ENCODE assay signal across 11 mouse cellular contexts in genomic region chr9:69581236-69581635, GRCm38 (mm10).
DNase-seq lines count a peak whose midpoint lies in the region; ATAC-seq and TF ChIP-seq lines count a peak whose summit lies in the region.
"Had no signal": no experiment of that assay in that cellular context is flagged by ENCODE, and none has a peak within 500 bp of the region (broad histone marks: within the 10 kb centered on the region; RNA-seq: fewer than 3 reads in every experiment).

No protein-coding gene starts in this region.

- no peaks in the 10 kb centered on the region for H3K79me2 ChIP-seq in CH12.LX (replicated peaks; ENCODE audit: control insufficient read depth, extremely low read depth, insufficient read depth, poor library complexity, severe bottlenecking)

- peak; percentile 51 for TF ChIP-seq RAD21 in CH12.LX (IDR thresholded peaks at IDR 0.05; ENCODE audit: low read depth, low read length)

- no peaks in the 10 kb centered on the region for H3K9me3 ChIP-seq in heart, embryonic 10.5 days
- H3K9me3 ChIP-seq in liver, postnatal 0 days (ENCODE audit: low read length), result no peaks in the 10 kb centered on the region
- no peaks in the 10 kb centered on the region for H3K9me3 ChIP-seq in CH12.LX (replicated peaks; ENCODE audit: low read length)

- dilution Hi-C loops in CH12.LX (cut with MboI; ENCODE audit: extremely low pct_ligation_motif_present, extremely low pct_unique_long_range_greater_than_20kb, low sequenced_read_pairs), result no loop called here

- no peaks in the 10 kb centered on the region for H3K4me1 ChIP-seq in heart, embryonic 10.5 days
- no peaks in the 10 kb centered on the region for H3K4me1 ChIP-seq in liver, postnatal 0 days (ENCODE audit: insufficient read depth)
- no peaks in the 10 kb centered on the region for H3K4me1 ChIP-seq in CH12.LX (ENCODE audit: control insufficient read depth in 1 of 2, insufficient read depth in 2 of 2)

- no peak overlapping the region for H3K4me2 ChIP-seq in liver, postnatal 0 days (ENCODE audit: low read depth, low read length)
- H3K4me2 ChIP-seq in CH12.LX (ENCODE audit: insufficient read depth, low read depth, poor library complexity, severe bottlenecking), result no peak overlapping the region
- H3K4me2 ChIP-seq: liver, embryonic 11.5 days had no signal

- H3K36me3 ChIP-seq in heart, embryonic 10.5 days, result no peaks in the 10 kb centered on the region
- no peaks in the 10 kb centered on the region for H3K36me3 ChIP-seq in liver, postnatal 0 days (replicated peaks; ENCODE audit: insufficient read depth, low read length)
- no peaks in the 10 kb centered on the region for H3K36me3 ChIP-seq in CH12.LX (replicated peaks in 1 of 2; ENCODE audit: control insufficient read depth in 1 of 2, insufficient read depth in 1 of 2, low read length in 1 of 2)

- TF ChIP-seq CTCF in liver, postnatal 0 days (IDR thresholded peaks at IDR 0.05; ENCODE audit: low read depth), result peak; percentile 39
- TF ChIP-seq CTCF in CH12.LX (conservative IDR thresholded peaks at IDR 0.05 in 1 of 2, IDR thresholded peaks at IDR 0.05 in 1 of 2; ENCODE audit: low read depth in 2 of 2, low read length in 2 of 2), result peak; percentile 20 to 47; a peak in 3 of 4 replicates

- ATAC-seq in liver, postnatal 0 days, result no peak
- ATAC-seq in monocyte, adult 5-6 weeks (replicated peaks; ENCODE audit: insufficient number of reproducible peaks, low FRiP score, low TSS enrichment, poor library complexity, severe bottlenecking), result no peak
- no peak for ATAC-seq in megakaryocyte progenitor cell, adult 5-6 weeks (replicated peaks; ENCODE audit: poor library complexity)
- ATAC-seq: forebrain, embryonic 14.5 days had no signal

- peak; percentile 10 for DNase-seq in heart, embryonic 10.5 days (ENCODE audit: low spot score)
- DNase-seq in heart, adult 8-10 months (ENCODE audit: low spot score), result no peak
- DNase-seq in liver, postnatal 0 days, result no peak
- DNase-seq in liver (no peak), CH12.LX (ENCODE audit: extremely low read depth) (peak; percentile 13)
- DNase-seq in induced T-regulatory cell, adult 2 months (ENCODE audit: low read depth), result peak; percentile 9
- DNase-seq: adrenal gland, postnatal 36 days had no signal

- no peak overlapping the region for H3K27ac ChIP-seq in heart, embryonic 10.5 days
- H3K27ac ChIP-seq in liver, postnatal 0 days (ENCODE audit: low read depth), result no peak overlapping the region
- no peak overlapping the region for H3K27ac ChIP-seq in CH12.LX (ENCODE audit: insufficient read depth, low read depth)

- TF ChIP-seq EP300 in liver, postnatal 0 days (IDR thresholded peaks at IDR 0.05; ENCODE audit: low read depth), result no peak
- TF ChIP-seq EP300 in CH12.LX (IDR thresholded peaks at IDR 0.05; ENCODE audit: low read length), result no peak

- in situ Hi-C loops in CH12.LX (cut with MboI; ENCODE audit: low pct_ligation_motif_present, low pct_unique_long_range_greater_than_20kb, low sequenced_read_pairs), result no loop called here

- no peak for TF ChIP-seq POLR2A in CH12.LX (IDR thresholded peaks at IDR 0.05; ENCODE audit: low read depth, low read length)

- H3K9ac ChIP-seq in liver, postnatal 0 days (replicated peaks), result no peak overlapping the region
- no peak overlapping the region for H3K9ac ChIP-seq in CH12.LX (ENCODE audit: insufficient read depth, low read depth)

- no peaks in the 10 kb centered on the region for H3K27me3 ChIP-seq in heart, embryonic 10.5 days (ENCODE audit: insufficient read depth, poor library complexity, severe bottlenecking)
- H3K27me3 ChIP-seq in liver, postnatal 0 days (ENCODE audit: insufficient read depth, low read length), result no peaks in the 10 kb centered on the region
- no peaks in the 10 kb centered on the region for H3K27me3 ChIP-seq in CH12.LX (replicated peaks)

- no peak overlapping the region for H3K4me3 ChIP-seq in heart, embryonic 10.5 days
- H3K4me3 ChIP-seq in liver, postnatal 0 days (ENCODE audit: low read depth, low read length), result no peak overlapping the region
- H3K4me3 ChIP-seq in CH12.LX (replicated peaks in 1 of 3; ENCODE audit: low read depth in 2 of 3, low read length in 2 of 3, poor library complexity in 1 of 3), result no peak overlapping the region

TF ChIP-seq in CH12.LX, 34 proteins besides CTCF, POLR2A, EP300 and RAD21:
- TF ChIP-seq SIN3A (IDR thresholded peaks at IDR 0.05; ENCODE audit: low read length), result no peak
- TF ChIP-seq POLR2AphosphoS2 (IDR thresholded peaks at IDR 0.05; ENCODE audit: low read depth, low read length), result no peak
- TF ChIP-seq SMC3 (IDR thresholded peaks at IDR 0.05; ENCODE audit: low read depth, low read length), result peak; percentile 44
- no peak for TF ChIP-seq ELF1 (IDR thresholded peaks at IDR 0.05; ENCODE audit: low read depth, low read length)
- TF ChIP-seq JUND (conservative IDR thresholded peaks at IDR 0.05; ENCODE audit: low read depth, low read length), result no peak
- no peak for TF ChIP-seq ZC3H11A (IDR thresholded peaks at IDR 0.05; ENCODE audit: low read depth, low read length)
- no peak for TF ChIP-seq MXI1 (IDR thresholded peaks at IDR 0.05; ENCODE audit: low read depth, low read length)

Comparison
In these comparisons a context has a peak if more than half of its experiments do, and no peak if none do; other contexts are left out.
1. DNase-seq: peak in heart, embryonic 10.5 days (single experiment), CH12.LX (single experiment) and induced T-regulatory cell, adult 2 months (single experiment); none in heart, adult 8-10 months (single experiment), liver, postnatal 0 days (single experiment) and liver (single experiment).